Mouse (Mus musculus) MEL (cell line): Measurements from ENCODE around the gene Slco2a1. TPM values are rescaled to one million over a fixed set of nuclear protein-coding genes. Genes with fewer than 3 reads are reported as not detected.

Source experiments
- DNase-seq: peaks from one replicate; pipeline ENCODE4 v3.0.0; 2011; ENCODE audit warnings: low read depth, low spot score
- H3K27ac ChIP-seq: 2 replicates; pipeline ENCODE4 v1.5.1; 2012; ENCODE audit warnings: low read depth, mild to moderate bottlenecking, control low read depth, low read length, moderate library complexity; ENCODE audit not compliant: control insufficient read depth
- H3K27me3 ChIP-seq, 2 experiments: fragments of 150-350 bp in 1 of 2; sonication (generic) in 1 of 2; 2 replicates each; pipeline ENCODE4 v1.6.1; 2012; ENCODE audit warnings: low read length in 2 of 2, mild to moderate bottlenecking in 2 of 2, improper control_type of control experiment in 1 of 2, moderate library complexity in 1 of 2; ENCODE audit not compliant: insufficient read depth in 2 of 2, control insufficient read depth in 1 of 2
- H3K36me3 ChIP-seq, 2 experiments: 2 replicates each; pipeline ENCODE4 v1.6.1; 2012 to 2014; ENCODE audit warnings: low read length in 2 of 2, improper control_type of control experiment in 1 of 2, inconsistent platforms in 1 of 2, mild to moderate bottlenecking in 1 of 2; ENCODE audit not compliant: insufficient read depth in 2 of 2, control insufficient read depth in 1 of 2
- H3K4me1 ChIP-seq, 2 experiments: fragments of 150-350 bp in 1 of 2; sonication (generic) in 1 of 2; 2 replicates each; pipeline ENCODE4 v1.6.1; 2012; ENCODE audit warnings: low read length in 2 of 2, improper control_type of control experiment in 1 of 2, mild to moderate bottlenecking in 1 of 2; ENCODE audit not compliant: insufficient read depth in 2 of 2, control insufficient read depth in 1 of 2
- H3K4me3 ChIP-seq, 2 experiments: fragments of 150-350 bp in 1 of 2; sonication (generic) in 1 of 2; 2 replicates each; pipeline ENCODE4 v1.5.1; 2012; ENCODE audit warnings: low read depth in 2 of 2, low read length in 2 of 2, mild to moderate bottlenecking in 2 of 2, moderate library complexity in 2 of 2, control low read depth in 1 of 2, improper control_type of control experiment in 1 of 2; ENCODE audit not compliant: control insufficient read depth in 1 of 2, insufficient read depth in 1 of 2
- H3K79me2 ChIP-seq: 2 replicates; pipeline ENCODE4 v1.6.1; 2012; ENCODE audit warnings: mild to moderate bottlenecking, low read length, moderate library complexity; ENCODE audit not compliant: control insufficient read depth, poor library complexity, insufficient read depth
- H3K9ac ChIP-seq: 2 replicates; pipeline ENCODE4 v1.6.1; 2012; ENCODE audit warnings: low read depth, mild to moderate bottlenecking, control low read depth, low read length, moderate library complexity; ENCODE audit not compliant: control insufficient read depth, poor library complexity, severe bottlenecking
- H3K9me3 ChIP-seq: fragments of 150-350 bp; sonication (generic); replicated peaks from 2 replicates; pipeline ENCODE4 v1.6.1; 2012; ENCODE audit warnings: mild to moderate bottlenecking, low read length, improper control_type of control experiment, moderate library complexity; ENCODE audit not compliant: insufficient read depth
- BHLHE40 ChIP-seq: IDR thresholded peaks from 2 replicates; pipeline ENCODE4 v1.6.1; 2012; ENCODE audit warnings: low read depth, mild to moderate bottlenecking, inconsistent platforms, low read length, improper control_type of control experiment, borderline replicate concordance
- CTCF ChIP-seq, 3 experiments: IDR thresholded peaks in 2 of 3; conservative IDR thresholded peaks in 1 of 3; 2 replicates each; pipeline ENCODE4 v1.5.1; 2011 to 2012; ENCODE audit warnings: low read length in 3 of 3, low read depth in 2 of 3, mild to moderate bottlenecking in 2 of 3, improper control_type of control experiment in 1 of 3, inconsistent platforms in 1 of 3, mixed read lengths in 1 of 3, moderate library complexity in 1 of 3; ENCODE audit not compliant: control insufficient read depth in 1 of 3, insufficient read depth in 1 of 3, poor library complexity in 1 of 3, severe bottlenecking in 1 of 3
- EP300 ChIP-seq, 2 experiments: IDR thresholded peaks; 2 replicates each; pipeline ENCODE4 v1.6.1; 2011; ENCODE audit warnings: improper control_type of control experiment in 2 of 2, low read length in 2 of 2, low read depth in 1 of 2, mild to moderate bottlenecking in 1 of 2
- ETS1 ChIP-seq: IDR thresholded peaks from 2 replicates; pipeline ENCODE4 v1.6.1; 2012; ENCODE audit warnings: low read depth, mild to moderate bottlenecking, inconsistent platforms, low read length, improper control_type of control experiment, moderate library complexity
- HCFC1 ChIP-seq: IDR thresholded peaks from 2 replicates; pipeline ENCODE4 v1.6.1; 2012; ENCODE audit warnings: low read depth, mild to moderate bottlenecking, inconsistent platforms, low read length, improper control_type of control experiment, moderate library complexity
- JUND ChIP-seq: IDR thresholded peaks from 2 replicates; pipeline ENCODE4 v1.6.1; 2011; ENCODE audit warnings: low read depth, mild to moderate bottlenecking, improper control_type of control experiment, low read length
- MAX ChIP-seq: IDR thresholded peaks from 2 replicates; pipeline ENCODE4 v1.6.1; 2011; ENCODE audit warnings: low read length, improper control_type of control experiment
- MAZ ChIP-seq: IDR thresholded peaks from 2 replicates; pipeline ENCODE4 v1.6.1; 2012; ENCODE audit warnings: low read depth, mild to moderate bottlenecking, inconsistent platforms, low read length, improper control_type of control experiment
- NELFE ChIP-seq: IDR thresholded peaks from 2 replicates; pipeline ENCODE4 v1.6.1; 2011; ENCODE audit warnings: low read depth, low read length, improper control_type of control experiment
- POLR2A ChIP-seq, 2 experiments: IDR thresholded peaks; 2 replicates each; pipeline ENCODE4 v1.6.1; 2011 to 2012; ENCODE audit warnings: low read length in 2 of 2, mild to moderate bottlenecking in 2 of 2, control low read depth in 1 of 2, improper control_type of control experiment in 1 of 2, low read depth in 1 of 2, moderate library complexity in 1 of 2; ENCODE audit not compliant: control insufficient read depth in 1 of 2, insufficient read depth in 1 of 2, poor library complexity in 1 of 2
- POLR2AphosphoS2 ChIP-seq: IDR thresholded peaks from 2 replicates; pipeline ENCODE4 v1.6.1; 2011; ENCODE audit warnings: low read length, improper control_type of control experiment
- POLR2AphosphoS5 ChIP-seq: IDR thresholded peaks from 2 replicates; pipeline ENCODE4 v1.6.1; 2012; ENCODE audit warnings: low read depth, borderline replicate concordance, mild to moderate bottlenecking, inconsistent platforms, low read length, moderate library complexity, mixed read lengths
- RCOR1 ChIP-seq: IDR thresholded peaks from 2 replicates; pipeline ENCODE4 v1.6.1; 2012; ENCODE audit warnings: low read depth, mild to moderate bottlenecking, inconsistent platforms, low read length, improper control_type of control experiment
- SMC3 ChIP-seq: IDR thresholded peaks from 2 replicates; pipeline ENCODE4 v1.6.1; 2011; ENCODE audit warnings: low read depth, low read length, improper control_type of control experiment
- TAL1 ChIP-seq: IDR thresholded peaks from 2 replicates; pipeline ENCODE4 v1.6.1; 2012; ENCODE audit warnings: mild to moderate bottlenecking, inconsistent platforms, low read length, moderate library complexity, mixed read lengths
- TBP ChIP-seq: IDR thresholded peaks from 2 replicates; pipeline ENCODE4 v1.8.0; 2011; ENCODE audit warnings: low read depth, low read length, improper control_type of control experiment
- UBTF ChIP-seq: IDR thresholded peaks from 2 replicates; pipeline ENCODE4 v1.6.1; 2012; ENCODE audit warnings: low read depth, mild to moderate bottlenecking, inconsistent platforms, low read length, improper control_type of control experiment, moderate library complexity, borderline replicate concordance; ENCODE audit not compliant: insufficient read depth
- USF1 ChIP-seq: IDR thresholded peaks from 2 replicates; pipeline ENCODE4 v1.6.1; 2014; ENCODE audit warnings: low read depth, mild to moderate bottlenecking, inconsistent platforms, low read length, improper control_type of control experiment, moderate library complexity
- USF2 ChIP-seq, 2 experiments: IDR thresholded peaks; 2 replicates each; pipeline ENCODE4 v1.6.1; 2011 to 2012; ENCODE audit warnings: improper control_type of control experiment in 2 of 2, low read length in 2 of 2, borderline replicate concordance in 1 of 2, inconsistent platforms in 1 of 2, low read depth in 1 of 2, mild to moderate bottlenecking in 1 of 2; ENCODE audit not compliant: insufficient read depth in 1 of 2
- ZKSCAN1 ChIP-seq: IDR thresholded peaks from 2 replicates; pipeline ENCODE4 v1.6.1; 2012; ENCODE audit warnings: low read depth, mild to moderate bottlenecking, inconsistent platforms, low read length, improper control_type of control experiment, moderate library complexity
- ZMIZ1 ChIP-seq: IDR thresholded peaks from 2 replicates; pipeline ENCODE4 v1.6.1; 2012; ENCODE audit warnings: low read depth, mild to moderate bottlenecking, inconsistent platforms, low read length, improper control_type of control experiment, moderate library complexity
- ZNF384 ChIP-seq: IDR thresholded peaks from 2 replicates; pipeline ENCODE4 v1.6.1; 2012; ENCODE audit warnings: low read depth, mild to moderate bottlenecking, inconsistent platforms, low read length, improper control_type of control experiment
- polyA plus RNA-seq, 2 experiments: library from polyadenylated mRNA; stranded (reverse) in 1 of 2; unstranded in 1 of 2; fragments of >175 nt in 1 of 2; fragments of >200 nt in 1 of 2; gene quantifications; 2 replicates each; pipeline versions ENCODE4 v1.2.1 to v1.2.4; 2012; ENCODE audit warnings: low replicate concordance in 2 of 2, low read depth in 1 of 2; ENCODE audit not compliant: insufficient read length in 2 of 2, insufficient read depth in 1 of 2, missing spikeins in 1 of 2
- total RNA-seq: library from RNA; depleted of rRNA; stranded (reverse); fragments of 300-350 nt; gene quantifications from 2 replicates; pipeline ENCODE4 v1.2.3, GENCODE M21; 2012

Slco2a1 gene
- total and polyA plus RNA-seq, 3 experiments, result 0.01 TPM; not detected in 2

DNA sequence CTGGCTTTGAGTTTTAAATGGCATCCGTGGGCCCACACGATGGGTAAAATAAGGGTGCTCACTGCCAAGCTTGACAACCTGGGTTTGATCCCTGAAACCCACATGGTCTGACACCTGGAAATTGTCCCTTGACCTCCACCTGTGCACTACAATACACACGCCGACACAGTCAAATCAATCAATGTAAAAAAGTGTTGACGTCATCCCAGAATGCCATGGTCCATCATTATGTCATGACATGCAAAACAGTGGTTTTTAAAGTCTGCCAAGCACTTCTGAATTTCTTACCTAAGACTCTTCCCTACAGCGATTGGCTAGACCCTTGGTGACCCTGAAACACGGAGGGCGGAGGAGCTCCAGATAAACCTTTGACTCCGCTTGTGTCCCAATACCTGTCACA is 23.9 kb upstream of the Slco2a1 start:
- TF ChIP-seq POLR2A (IDR thresholded peaks at IDR 0.05; ENCODE audit: control insufficient read depth in 1 of 2, insufficient read depth in 1 of 2, low read depth in 1 of 2, low read length in 2 of 2, poor library complexity in 1 of 2), result no peak
- TF ChIP-seq NELFE, result no peak
- no peak for TF ChIP-seq MAX
- no peak for TF ChIP-seq ZKSCAN1
- TF ChIP-seq ZMIZ1, result no peak
- TF ChIP-seq CTCF (IDR thresholded peaks at IDR 0.05 in 2 of 3, conservative IDR thresholded peaks at IDR 0.05 in 1 of 3; ENCODE audit: control insufficient read depth in 1 of 3, insufficient read depth in 1 of 3, low read depth in 2 of 3, low read length in 3 of 3, poor library complexity in 1 of 3, severe bottlenecking in 1 of 3), result no peak
- TF ChIP-seq UBTF, result no peak
- TF ChIP-seq HCFC1, result no peak
- TF ChIP-seq BHLHE40, result no peak
- TF ChIP-seq USF2 (IDR thresholded peaks at IDR 0.05; ENCODE audit: borderline replicate concordance in 1 of 2, insufficient read depth in 1 of 2, low read depth in 1 of 2, low read length in 2 of 2), result no peak
- no peak for TF ChIP-seq POLR2AphosphoS5
- TF ChIP-seq POLR2AphosphoS2, result no peak
- TF ChIP-seq RCOR1, result no peak
- Histone ChIP-seq H3K27ac (no peak overlapping the region), H3K9me3 (no peaks in the 10 kb centered on the region), H3K27me3 (no peaks in the 10 kb centered on the region), H3K79me2 (no peaks in the 10 kb centered on the region), H3K4me1 (no peaks in the 10 kb centered on the region), H3K36me3 (no peaks in the 10 kb centered on the region), H3K9ac (no peak overlapping the region), H3K4me3 (no peak overlapping the region)
- DNase-seq, result no peak

DNA sequence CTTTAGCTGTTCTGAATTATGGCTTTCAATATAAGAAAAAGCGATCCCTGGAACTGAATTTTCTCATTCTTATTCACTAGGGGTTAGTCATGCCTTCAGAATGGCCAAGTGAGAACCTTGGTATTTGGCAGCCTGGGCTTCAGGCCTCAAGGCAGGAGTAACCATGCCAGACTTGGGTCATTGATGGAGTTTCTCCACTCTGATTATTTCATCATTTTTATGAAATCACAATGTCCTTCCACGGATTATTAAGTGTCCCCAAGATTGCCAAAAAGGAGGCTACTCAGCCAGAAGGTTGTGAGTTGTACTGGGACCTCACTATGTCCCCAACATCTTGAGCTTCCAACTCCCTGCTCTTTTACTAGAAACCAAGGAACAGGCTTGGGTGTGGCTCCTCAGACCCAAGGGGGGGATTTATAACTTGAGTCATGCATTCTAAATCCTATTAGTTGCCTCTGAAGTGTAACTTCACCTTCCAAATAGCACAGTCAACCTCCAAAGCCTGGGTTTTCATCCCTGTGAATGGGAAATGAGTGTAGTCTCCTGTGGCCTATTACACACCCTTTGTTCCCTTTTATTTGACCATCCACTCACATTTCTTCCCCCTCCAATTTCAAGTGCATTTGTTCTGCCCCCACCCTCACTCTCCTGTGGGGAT is 16.0 kb upstream of the Slco2a1 start:
- Histone ChIP-seq H3K27me3 (no peaks in the 10 kb centered on the region), H3K36me3 (no peaks in the 10 kb centered on the region), H3K9ac (no peak overlapping the region), H3K9me3 (no peaks in the 10 kb centered on the region), H3K4me3 (no peak overlapping the region), H3K27ac (no peak overlapping the region), H3K79me2 (no peaks in the 10 kb centered on the region), H3K4me1 (no peaks in the 10 kb centered on the region)
- TF ChIP-seq JUND (no peak), ETS1 (no peak), MAZ (no peak), SMC3 (no peak), ZMIZ1 (no peak), TBP (no peak), POLR2AphosphoS2 (no peak), USF1 (no peak), UBTF (no peak), HCFC1 (no peak), RCOR1 (no peak), EP300 (IDR thresholded peaks at IDR 0.05; ENCODE audit: low read depth in 1 of 2, low read length in 2 of 2) (no peak), ZNF384 (no peak), TAL1 (no peak)
- no peak for DNase-seq
